Comparison of ENCODE assay signal across 18 mouse cellular contexts in genomic region chr9:75465856-75466255, GRCm38 (mm10). TPM values are rescaled to one million over a fixed set of nuclear protein-coding genes. Genes with fewer than 3 reads are reported as not detected.
A peak's percentile ranks its signal among the peaks of the same experiment; 100 is the strongest.
DNase-seq lines count a peak whose midpoint lies in the region; ATAC-seq and TF ChIP-seq lines count a peak whose summit lies in the region.
"Had no signal": no experiment of that assay in that cellular context is flagged by ENCODE, and none has a peak within 500 bp of the region (broad histone marks: within the 10 kb centered on the region; RNA-seq: fewer than 3 reads in every experiment).

No protein-coding gene starts in this region.

- intact Hi-C loops in heart, postnatal 36 days (cut with DNase I) = loop anchor here (1.0 kb wide), 1 partner anchor 105 kb away; no protein-coding TSS in a partner anchor
- intact Hi-C loops in left cerebral cortex, postnatal 10 days (cut with DNase I) = no loop called here

- no peak for TF ChIP-seq RAD21 in CH12.LX (IDR thresholded peaks at IDR 0.05; ENCODE audit: low read depth, low read length)

- dilution Hi-C loops in CH12.LX (cut with MboI; ENCODE audit: extremely low pct_ligation_motif_present, extremely low pct_unique_long_range_greater_than_20kb, low sequenced_read_pairs) = no loop called here

- no peaks in the 10 kb centered on the region; the same call in 1 of the 2 replicates for H3K9me3 ChIP-seq in heart, embryonic 12.5 days (replicated peaks)
- no peaks in the 10 kb centered on the region for H3K9me3 ChIP-seq in CH12.LX (replicated peaks; ENCODE audit: low read length)
- H3K9me3 ChIP-seq: embryonic facial prominence, embryonic 13.5 days; forebrain, embryonic 15.5 days had no signal

- peak overlapping the region; percentile 25; the same call in 1 of the 2 replicates for H3K27ac ChIP-seq in heart, embryonic 12.5 days (ENCODE audit: poor library complexity, severe bottlenecking)
- H3K27ac ChIP-seq in CH12.LX (ENCODE audit: insufficient read depth, low read depth) = no peak overlapping the region
- H3K27ac ChIP-seq in embryonic fibroblast, embryonic 13.5 days (ENCODE audit: insufficient read depth, low read length) = peak overlapping the region; percentile 68; the same call in 1 of the 2 replicates
- H3K27ac ChIP-seq: embryonic facial prominence, embryonic 13.5 days; forebrain, embryonic 15.5 days; gastrocnemius, adult 2 months; hindbrain, postnatal 0 days had no signal

- TF ChIP-seq POLR2A in CH12.LX (IDR thresholded peaks at IDR 0.05; ENCODE audit: low read depth, low read length) = no peak
- no peak for TF ChIP-seq POLR2A in embryonic fibroblast, embryonic 13.5 days (IDR thresholded peaks at IDR 0.05; ENCODE audit: low read depth, low read length)

- no peaks in the 10 kb centered on the region for H3K27me3 ChIP-seq in heart, embryonic 12.5 days (replicated peaks)
- no peaks in the 10 kb centered on the region for H3K27me3 ChIP-seq in CH12.LX (replicated peaks)
- H3K27me3 ChIP-seq: embryonic facial prominence, embryonic 13.5 days; forebrain, embryonic 15.5 days had no signal

- TF ChIP-seq EP300 in CH12.LX (IDR thresholded peaks at IDR 0.05; ENCODE audit: low read length) = no peak; the same call in 1 of the 2 replicates

- no peak for ATAC-seq in heart, embryonic 12.5 days (ENCODE audit: insufficient number of reproducible peaks, low FRiP score)
- ATAC-seq: forebrain, embryonic 15.5 days; hindbrain, postnatal 0 days; intestine, postnatal 0 days had no signal

- peaks cover 67% of the 10 kb centered on the region for H3K36me3 ChIP-seq in heart, embryonic 12.5 days
- H3K36me3 ChIP-seq in CH12.LX (replicated peaks in 1 of 2; ENCODE audit: control insufficient read depth in 1 of 2, insufficient read depth in 1 of 2, low read length in 1 of 2) = peaks cover 54 to 79% of the 10 kb centered on the region in 2 experiments

- no peak overlapping the region for H3K9ac ChIP-seq in heart, embryonic 12.5 days
- H3K9ac ChIP-seq in CH12.LX (ENCODE audit: insufficient read depth, low read depth) = no peak overlapping the region
- H3K9ac ChIP-seq: embryonic facial prominence, embryonic 13.5 days; forebrain, embryonic 15.5 days had no signal

- H3K4me1 ChIP-seq in heart, embryonic 12.5 days (replicated peaks) = peaks cover 23% of the 10 kb centered on the region
- peaks cover 4 to 44% of the 10 kb centered on the region in 2 experiments for H3K4me1 ChIP-seq in CH12.LX (ENCODE audit: control insufficient read depth in 1 of 2, insufficient read depth in 2 of 2)
- no peaks in the 10 kb centered on the region for H3K4me1 ChIP-seq in embryonic fibroblast, embryonic 13.5 days (ENCODE audit: control insufficient read depth, insufficient read depth, low read length)
- H3K4me1 ChIP-seq: embryonic facial prominence, embryonic 13.5 days had no signal

- in situ Hi-C loops in CH12.LX (cut with MboI; ENCODE audit: low pct_ligation_motif_present, low pct_unique_long_range_greater_than_20kb, low sequenced_read_pairs) = no loop called here

- H3K4me3 ChIP-seq in heart, embryonic 12.5 days = no peak overlapping the region
- H3K4me3 ChIP-seq in CH12.LX (replicated peaks in 1 of 3; ENCODE audit: low read depth in 2 of 3, low read length in 2 of 3, poor library complexity in 1 of 3) = no peak overlapping the region
- H3K4me3 ChIP-seq in embryonic fibroblast, embryonic 13.5 days (ENCODE audit: insufficient read depth, low read length) = no peak overlapping the region
- H3K4me3 ChIP-seq: embryonic facial prominence, embryonic 13.5 days; forebrain, embryonic 15.5 days; gastrocnemius, adult 2 months had no signal

- no peak overlapping the region for H3K4me2 ChIP-seq in heart, embryonic 12.5 days
- no peak overlapping the region for H3K4me2 ChIP-seq in CH12.LX (ENCODE audit: insufficient read depth, low read depth, poor library complexity, severe bottlenecking)
- H3K4me2 ChIP-seq: embryonic facial prominence, embryonic 13.5 days; forebrain, embryonic 15.5 days; liver, embryonic 11.5 days had no signal

- DNase-seq in heart, postnatal 36 days = no peak
- peak; percentile 19 to 42 for DNase-seq in left cerebral cortex, adult 9 months (ENCODE audit: low spot score in 2 of 2)
- no peak for DNase-seq in left cerebral cortex, postnatal 10 days (ENCODE audit: extremely low spot score in 1 of 2, low spot score in 2 of 2)
- no peak for DNase-seq in CH12.LX (ENCODE audit: extremely low read depth)
- no peak for DNase-seq in retina, embryonic 14.5 days (ENCODE audit: low spot score)
- DNase-seq in gastrocnemius, postnatal 25 days = no peak
- DNase-seq: adrenal gland, adult 8-10 months; cerebellum, adult 11 months; cerebellum, postnatal 10 days; gastrocnemius, adult 2 months; lung, adult 18-20 months had no signal

- no peak for TF ChIP-seq CTCF in CH12.LX (conservative IDR thresholded peaks at IDR 0.05 in 1 of 2, IDR thresholded peaks at IDR 0.05 in 1 of 2; ENCODE audit: low read depth in 2 of 2, low read length in 2 of 2)
- no peak for TF ChIP-seq CTCF in embryonic fibroblast, embryonic 13.5 days (IDR thresholded peaks at IDR 0.05; ENCODE audit: borderline replicate concordance, insufficient read depth, low read length)

- WGBS in heart, embryonic 12.5 days = 63% methylated on average over 9 of the region's 9 CpGs

- H3K79me2 ChIP-seq in CH12.LX (replicated peaks; ENCODE audit: control insufficient read depth, extremely low read depth, insufficient read depth, poor library complexity, severe bottlenecking) = peaks cover 2% of the 10 kb centered on the region

TF ChIP-seq in CH12.LX, 34 proteins besides CTCF, POLR2A, EP300 and RAD21 (continues in another document):
- TF ChIP-seq PAX5 (IDR thresholded peaks at IDR 0.05; ENCODE audit: low read length) (no peak), TCF12 (IDR thresholded peaks at IDR 0.05; ENCODE audit: low read depth, low read length) (no peak), JUND (conservative IDR thresholded peaks at IDR 0.05; ENCODE audit: low read depth, low read length) (peak; percentile 64), IRF4 (IDR thresholded peaks at IDR 0.05; ENCODE audit: low read depth, low read length) (peak; percentile 54; the same call in 1 of the 2 replicates), UBTF (IDR thresholded peaks at IDR 0.05; ENCODE audit: low read depth, low read length) (no peak), ZC3H11A (IDR thresholded peaks at IDR 0.05; ENCODE audit: low read depth, low read length) (no peak), ELF1 (IDR thresholded peaks at IDR 0.05; ENCODE audit: low read depth, low read length) (no peak), MXI1 (IDR thresholded peaks at IDR 0.05; ENCODE audit: low read depth, low read length) (no peak), SIN3A (IDR thresholded peaks at IDR 0.05; ENCODE audit: low read length) (no peak), NRF1 (IDR thresholded peaks at IDR 0.05; ENCODE audit: low read depth, low read length) (no peak), KAT2A (IDR thresholded peaks at IDR 0.05; ENCODE audit: insufficient replicate concordance, low read length) (no peak), ZMIZ1 (IDR thresholded peaks at IDR 0.05; ENCODE audit: low read depth, low read length) (no peak), MEF2A (IDR thresholded peaks at IDR 0.05; ENCODE audit: borderline replicate concordance, low read depth, low read length) (peak; percentile 90), TBP (conservative IDR thresholded peaks at IDR 0.05; ENCODE audit: low read depth, low read length) (no peak), MAZ (IDR thresholded peaks at IDR 0.05; ENCODE audit: low read depth, low read length) (no peak), ZNF384 (IDR thresholded peaks at IDR 0.05; ENCODE audit: low read depth, low read length) (no peak), CHD2 (IDR thresholded peaks at IDR 0.05; ENCODE audit: low read length) (no peak), RCOR1 (conservative IDR thresholded peaks at IDR 0.05; ENCODE audit: low read depth, low read length) (no peak), GABPA (IDR thresholded peaks at IDR 0.05; ENCODE audit: insufficient replicate concordance, low read depth, low read length) (no peak), BHLHE40 (IDR thresholded peaks at IDR 0.05; ENCODE audit: low read depth, low read length) (peak; percentile 83), NELFE (IDR thresholded peaks at IDR 0.05; ENCODE audit: low read depth, low read length) (no peak), MAFK (IDR thresholded peaks at IDR 0.05; ENCODE audit: insufficient replicate concordance, low read length) (no peak), MAX (IDR thresholded peaks at IDR 0.05; ENCODE audit: low read length) (no peak), MYC (IDR thresholded peaks at IDR 0.05; ENCODE audit: low read depth, low read length) (no peak), ZKSCAN1 (IDR thresholded peaks at IDR 0.05; ENCODE audit: borderline replicate concordance, low read depth, low read length) (no peak), USF2 (conservative IDR thresholded peaks at IDR 0.05; ENCODE audit: low read depth, low read length) (no peak), ETS1 (conservative IDR thresholded peaks at IDR 0.05; ENCODE audit: low read depth, low read length) (no peak; the same call in 1 of the 2 replicates), SMC3 (IDR thresholded peaks at IDR 0.05; ENCODE audit: low read depth, low read length) (no peak), CHD1 (IDR thresholded peaks at IDR 0.05; ENCODE audit: low read depth, low read length) (no peak), USF1 (IDR thresholded peaks at IDR 0.05; ENCODE audit: low read depth, low read length) (no peak)

RNA-seq across cellular contexts. Expression of gene Leo1, which starts 24.5 kb away (rescaled TPM):
- polyA plus RNA-seq in heart, embryonic 12.5 days (2016; fragmentation: Nextera tagmentation; extraction: Ambion mirVana) = 33.8 and 37.0 TPM in 2 replicates
- 10 to 100 TPM; 11.3 to 15.0 TPM for total RNA-seq in heart, postnatal 36 days (2021)
- total RNA-seq in left cerebral cortex, postnatal 10 days (2021) = 10 to 100 TPM; 26.9 to 29.0 TPM
- total RNA-seq in CH12.LX (2012; rRNA removed) (49.9 and 59.7 TPM in 2 replicates), CH12.LX (2014; rRNA removed) (43.1 and 46.7 TPM in 2 replicates)
- polyA plus RNA-seq in CH12.LX (2012; ENCODE audit: insufficient read length, low read depth) = 60.7 and 73.4 TPM in 2 replicates
- 29.6 and 30.6 TPM in 2 replicates for polyA plus RNA-seq in embryonic fibroblast, embryonic 13.5 days (2011; ENCODE audit: insufficient read length, low read depth, missing spikeins)
- 10 to 100 TPM; 12.3 to 21.3 TPM for total RNA-seq in gastrocnemius, postnatal 25 days (2021)

RNA-seq across cellular contexts. Expression of gene Mapk6, which starts 56.1 kb away (rescaled TPM):
- polyA plus RNA-seq in heart, embryonic 12.5 days (2016; fragmentation: Nextera tagmentation; extraction: Ambion mirVana) = 66.9 and 68.4 TPM in 2 replicates
- 10 to 100 TPM; 24.8 to 29.1 TPM for total RNA-seq in heart, postnatal 36 days (2021)
- total RNA-seq in left cerebral cortex, postnatal 10 days (2021) = 10 to 100 TPM; 86.7 to 89.3 TPM
- 34.2 and 41.0 TPM in 2 replicates for total RNA-seq in CH12.LX (2012; rRNA removed)
- total RNA-seq in CH12.LX (2014; rRNA removed) = 20.9 and 23.3 TPM in 2 replicates
- 53.5 and 62.2 TPM in 2 replicates for polyA plus RNA-seq in CH12.LX (2012; ENCODE audit: insufficient read length, low read depth)
- 107 and 120 TPM in 2 replicates for polyA plus RNA-seq in embryonic fibroblast, embryonic 13.5 days (2011; ENCODE audit: insufficient read length, low read depth, missing spikeins)
- 10 to 100 TPM; 25.9 to 30.0 TPM for total RNA-seq in gastrocnemius, postnatal 25 days (2021)

Comparison
In these comparisons a context has a peak if more than half of its experiments do, and no peak if none do; other contexts are left out.
1. DNase-seq: peak in left cerebral cortex, adult 9 months (2 of 2); none in heart, postnatal 36 days (0 of 2), left cerebral cortex, postnatal 10 days (0 of 2), CH12.LX (single experiment), retina, embryonic 14.5 days (single experiment) and gastrocnemius, postnatal 25 days (single experiment).